17 mouse cellular contexts compared by ENCODE assay signal in genomic region chr13:53469756-53470155, GRCm38 (mm10). TPM values are rescaled to one million over a fixed set of nuclear protein-coding genes. Genes with fewer than 3 reads are reported as not detected.
DNase-seq lines count a peak whose midpoint lies in the region; ATAC-seq lines count a peak whose summit lies in the region.
"Had no signal": no experiment of that assay in that cellular context is flagged by ENCODE, and none has a peak within 500 bp of the region (broad histone marks: within the 10 kb centered on the region; RNA-seq: fewer than 3 reads in every experiment).

No protein-coding gene starts in this region.

- peak; percentile 66 for DNase-seq in heart, adult 11 months
- no peak for DNase-seq in heart, postnatal 4 days
- DNase-seq in neural tube, embryonic 10.5 days (ENCODE audit: extremely low spot score, low spot score), result peak; percentile 31
- no peak for DNase-seq in limb, embryonic 10.5 days (ENCODE audit: low spot score)
- DNase-seq in adrenal gland, postnatal 14 days, result no peak
- DNase-seq: adrenal gland, postnatal 10 days; cerebellum, adult 9-10 months; heart, adult 2 months; liver, postnatal 0 days; lung, postnatal 36 days; right cerebral cortex, postnatal 25 days; thymus, adult 2 months had no signal

- no peak overlapping the region for H3K4me3 ChIP-seq in neural tube, embryonic 15.5 days (replicated peaks)
- peak overlapping the region; percentile 76 for H3K4me3 ChIP-seq in limb, embryonic 10.5 days
- H3K4me3 ChIP-seq in liver, embryonic 12.5 days, result no peak overlapping the region
- H3K4me3 ChIP-seq: erythroblast, embryonic 14.5 days; heart, adult 2 months; kidney, embryonic 15.5 days had no signal

- no peaks in the 10 kb centered on the region for H3K9me3 ChIP-seq in neural tube, embryonic 15.5 days (replicated peaks)
- no peaks in the 10 kb centered on the region for H3K9me3 ChIP-seq in limb, embryonic 10.5 days (replicated peaks)
- H3K9me3 ChIP-seq in liver, embryonic 12.5 days (replicated peaks), result no peaks in the 10 kb centered on the region
- H3K9me3 ChIP-seq: kidney, embryonic 15.5 days had no signal

- H3K27ac ChIP-seq in neural tube, embryonic 15.5 days (replicated peaks), result no peak overlapping the region
- peak overlapping the region; percentile 89; the same call in 1 of the 2 replicates for H3K27ac ChIP-seq in limb, embryonic 10.5 days
- no peak overlapping the region for H3K27ac ChIP-seq in liver, embryonic 12.5 days
- H3K27ac ChIP-seq: heart, adult 2 months; kidney, embryonic 15.5 days had no signal

- peaks cover 27% of the 10 kb centered on the region for H3K4me1 ChIP-seq in neural tube, embryonic 15.5 days
- H3K4me1 ChIP-seq in limb, embryonic 10.5 days, result peaks cover 77% of the 10 kb centered on the region
- no peaks in the 10 kb centered on the region; the same call in 1 of the 2 replicates for H3K4me1 ChIP-seq in liver, embryonic 12.5 days

- H3K27me3 ChIP-seq in neural tube, embryonic 15.5 days (replicated peaks), result peaks cover 79% of the 10 kb centered on the region
- peaks cover 98% of the 10 kb centered on the region for H3K27me3 ChIP-seq in limb, embryonic 10.5 days (ENCODE audit: low read depth, poor library complexity, severe bottlenecking)
- peaks cover 97% of the 10 kb centered on the region for H3K27me3 ChIP-seq in liver, embryonic 12.5 days (replicated peaks)

- ATAC-seq in neural tube, embryonic 15.5 days (ENCODE audit: low FRiP score), result no peak
- ATAC-seq in liver, embryonic 12.5 days, result no peak
- ATAC-seq in erythroblast, adult 5-6 weeks (replicated peaks; ENCODE audit: low FRiP score, poor library complexity, severe bottlenecking), result no peak
- ATAC-seq: liver, postnatal 0 days had no signal

- H3K36me3 ChIP-seq in neural tube, embryonic 15.5 days, result no peaks in the 10 kb centered on the region
- no peaks in the 10 kb centered on the region for H3K36me3 ChIP-seq in limb, embryonic 10.5 days
- H3K36me3 ChIP-seq in liver, embryonic 12.5 days, result no peaks in the 10 kb centered on the region
- H3K36me3 ChIP-seq: kidney, embryonic 15.5 days had no signal

- WGBS in neural tube, embryonic 15.5 days, result 22% methylated on average over 5 of the region's 5 CpGs
- WGBS in limb, embryonic 10.5 days, result 9% methylated on average over 5 of the region's 5 CpGs
- WGBS in liver, embryonic 12.5 days (ENCODE audit: insufficient replicate concordance), result 31% methylated on average over 5 of the region's 5 CpGs

- no peak overlapping the region for H3K4me2 ChIP-seq in neural tube, embryonic 15.5 days
- no peak overlapping the region for H3K4me2 ChIP-seq in liver, embryonic 12.5 days
- H3K4me2 ChIP-seq: kidney, embryonic 15.5 days had no signal

- H3K9ac ChIP-seq in neural tube, embryonic 15.5 days (replicated peaks), result no peak overlapping the region
- no peak overlapping the region for H3K9ac ChIP-seq in liver, embryonic 12.5 days
- H3K9ac ChIP-seq: kidney, embryonic 15.5 days; liver, postnatal 0 days had no signal

RNA-seq across cellular contexts. Expression of gene Msx2, which starts 3.1 kb away (rescaled TPM):
- under 1 TPM; 0.55 to 0.86 TPM for total RNA-seq in heart, postnatal 4 days (2021)
- polyA plus RNA-seq in neural tube, embryonic 15.5 days (2015; fragmentation: Nextera tagmentation; extraction: Ambion mirVana), result 0.82 and 0.88 TPM in 2 replicates
- 32.2 and 42.0 TPM in 2 replicates for polyA plus RNA-seq in limb, embryonic 10.5 days (2016; fragmentation: Nextera tagmentation; extraction: Ambion mirVana)
- polyA plus RNA-seq in liver, embryonic 12.5 days (2016; fragmentation: Nextera tagmentation; extraction: Ambion mirVana), result 0.32 and 0.33 TPM in 2 replicates
- 0.63 and 0.68 TPM in 2 replicates for total RNA-seq in adrenal gland, postnatal 14 days (2021)
- not detected in 2 replicates for total RNA-seq in erythroblast, adult 5-6 weeks (2015; ENCODE audit: low replicate concordance)
- not detected in 2 replicates for total RNA-seq in erythroblast, adult 5-6 weeks (2017; ENCODE audit: low replicate concordance)
- polyA plus RNA-seq: erythroblast, embryonic 14.5 days; liver, postnatal 0 days had no signal

Comparison
In these comparisons a context has a peak if more than half of its experiments do, and no peak if none do; other contexts are left out.
1. DNase-seq: peak in heart, adult 11 months (single experiment) and neural tube, embryonic 10.5 days (single experiment); none in heart, postnatal 4 days (single experiment), limb, embryonic 10.5 days (single experiment) and adrenal gland, postnatal 14 days (single experiment).